In the genomic region with DNA sequence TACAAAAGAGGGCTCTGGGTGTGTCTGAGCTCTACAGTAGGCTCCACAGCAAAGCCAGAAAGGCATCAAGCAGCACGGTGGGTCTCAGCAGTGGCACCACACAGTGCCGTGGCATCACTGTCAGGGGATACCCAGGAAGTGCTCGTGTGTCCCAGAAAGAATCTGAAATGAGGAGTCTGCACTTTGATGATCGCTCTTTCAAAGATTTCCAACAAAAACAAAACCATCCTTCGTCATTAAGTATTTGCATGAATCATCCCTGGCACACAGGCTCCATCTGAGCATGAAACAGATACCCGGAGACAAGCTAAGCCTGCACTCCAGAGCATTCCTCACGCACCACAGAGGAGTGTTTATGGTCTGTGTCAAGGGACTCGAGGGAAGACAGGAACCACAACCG, we compare ENCODE assay signal across 14 mouse cellular contexts.
DNase-seq lines count a peak whose midpoint lies in the region; ATAC-seq lines count a peak whose summit lies in the region.
"Had no signal": no experiment of that assay in that cellular context is flagged by ENCODE, and none has a peak within 500 bp of the region (broad histone marks: within the 10 kb centered on the region; RNA-seq: fewer than 3 reads in every experiment).

No protein-coding gene starts in this region.

- H3K36me3 ChIP-seq in heart, embryonic 11.5 days (ENCODE audit: control insufficient read depth, insufficient read depth, low read length): no peaks in the 10 kb centered on the region
- H3K36me3 ChIP-seq in midbrain, embryonic 11.5 days (ENCODE audit: control insufficient read depth, insufficient read depth, low read length): no peaks in the 10 kb centered on the region
- no peaks in the 10 kb centered on the region for H3K36me3 ChIP-seq in midbrain, embryonic 16.5 days (ENCODE audit: control insufficient read depth, insufficient read depth, low read length)

- H3K9ac ChIP-seq in heart, embryonic 11.5 days (ENCODE audit: low read depth, low read length): no peak overlapping the region
- no peak overlapping the region for H3K9ac ChIP-seq in midbrain, embryonic 11.5 days (ENCODE audit: low read length)
- no peak overlapping the region for H3K9ac ChIP-seq in midbrain, embryonic 16.5 days (ENCODE audit: low read depth, low read length)
- H3K9ac ChIP-seq: hindbrain, embryonic 14.5 days had no signal

- no peak overlapping the region; the same call in 1 of the 2 replicates for H3K4me2 ChIP-seq in heart, embryonic 11.5 days
- H3K4me2 ChIP-seq in midbrain, embryonic 11.5 days: no peak overlapping the region
- H3K4me2 ChIP-seq in midbrain, embryonic 16.5 days (ENCODE audit: low read length): no peak overlapping the region
- H3K4me2 ChIP-seq: hindbrain, embryonic 14.5 days had no signal

- H3K4me1 ChIP-seq in heart, embryonic 11.5 days (ENCODE audit: control insufficient read depth, insufficient read depth, low read length): peaks cover 25% of the 10 kb centered on the region
- H3K4me1 ChIP-seq in midbrain, embryonic 11.5 days (ENCODE audit: control insufficient read depth, insufficient read depth, low read length): no peaks in the 10 kb centered on the region
- peaks cover 13% of the 10 kb centered on the region for H3K4me1 ChIP-seq in midbrain, embryonic 16.5 days (ENCODE audit: control insufficient read depth, insufficient read depth, low read length)

- H3K9me3 ChIP-seq in heart, embryonic 11.5 days (replicated peaks; ENCODE audit: control insufficient read depth, low read length): no peaks in the 10 kb centered on the region
- no peaks in the 10 kb centered on the region for H3K9me3 ChIP-seq in midbrain, embryonic 11.5 days (ENCODE audit: control insufficient read depth, low read length)
- no peaks in the 10 kb centered on the region for H3K9me3 ChIP-seq in midbrain, embryonic 16.5 days (replicated peaks; ENCODE audit: control insufficient read depth, low read length, poor library complexity, severe bottlenecking)

- 44% methylated on average over 9 of the region's 9 CpGs for WGBS in heart, embryonic 11.5 days (ENCODE audit: insufficient replicate concordance)
- WGBS in midbrain, embryonic 11.5 days: 84% methylated on average over 9 of the region's 9 CpGs
- 67% methylated on average over 9 of the region's 9 CpGs for WGBS in midbrain, embryonic 16.5 days

- DNase-seq in heart, adult 11 months: no peak
- peak; percentile 45 for DNase-seq in midbrain, embryonic 11.5 days (ENCODE audit: low spot score, missing footprints)
- peak; percentile 16 for DNase-seq in adrenal gland, postnatal 25 days
- DNase-seq in skeletal muscle tissue, adult 2 months (ENCODE audit: low read depth, low spot score): peak; percentile 13
- DNase-seq in gastrocnemius, adult 8-10 months (ENCODE audit: low spot score in 2 of 2): no peak
- DNase-seq in embryo, embryonic 10 days (ENCODE audit: low spot score): no peak
- DNase-seq: layer of hippocampus, adult 9-11 months; lung, postnatal 4 days; spleen, adult 18-20 months had no signal

- peak overlapping the region; percentile 71 for H3K27ac ChIP-seq in heart, embryonic 11.5 days (ENCODE audit: low read depth, low read length)
- no peak overlapping the region for H3K27ac ChIP-seq in midbrain, embryonic 11.5 days (ENCODE audit: low read depth, low read length)
- H3K27ac ChIP-seq in midbrain, embryonic 16.5 days (ENCODE audit: low read length): no peak overlapping the region
- H3K27ac ChIP-seq: hindbrain, embryonic 14.5 days had no signal

- H3K4me3 ChIP-seq in heart, embryonic 11.5 days (ENCODE audit: low read depth, low read length): no peak overlapping the region
- H3K4me3 ChIP-seq in midbrain, embryonic 11.5 days (ENCODE audit: low read depth, low read length): no peak overlapping the region
- no peak overlapping the region for H3K4me3 ChIP-seq in midbrain, embryonic 16.5 days (ENCODE audit: low read depth, low read length)
- H3K4me3 ChIP-seq: erythroblast, embryonic 14.5 days had no signal

- no peaks in the 10 kb centered on the region for H3K27me3 ChIP-seq in heart, embryonic 11.5 days (ENCODE audit: control insufficient read depth, insufficient read depth, low read length)
- no peaks in the 10 kb centered on the region for H3K27me3 ChIP-seq in midbrain, embryonic 11.5 days (ENCODE audit: control insufficient read depth, insufficient read depth, low read length)
- H3K27me3 ChIP-seq in midbrain, embryonic 16.5 days (ENCODE audit: control insufficient read depth, insufficient read depth, low read depth, low read length): no peaks in the 10 kb centered on the region

- no peak for ATAC-seq in heart, embryonic 11.5 days (replicated peaks; ENCODE audit: insufficient number of reproducible peaks, low FRiP score, low TSS enrichment)
- ATAC-seq in midbrain, embryonic 11.5 days (ENCODE audit: low FRiP score): no peak
- ATAC-seq in midbrain, embryonic 16.5 days: no peak
- ATAC-seq: CD4-positive, CD25-positive, alpha-beta regulatory T cell, adult 4 months had no signal

Comparison
In these comparisons a context has a peak if more than half of its experiments do, and no peak if none do; other contexts are left out.
1. DNase-seq: peak in midbrain, embryonic 11.5 days (single experiment), adrenal gland, postnatal 25 days (single experiment) and skeletal muscle tissue, adult 2 months (single experiment); none in heart, adult 11 months (single experiment), gastrocnemius, adult 8-10 months (0 of 2) and embryo, embryonic 10 days (single experiment).